Mouse (Mus musculus) kidney, adult 2 months (tissue): ENCODE measurements around the gene Tspan1. TPM values are rescaled to one million over a fixed set of nuclear protein-coding genes. Genes with fewer than 3 reads are reported as not detected.
A peak's percentile ranks its signal among the peaks of the same experiment; 100 is the strongest.

Experiments
- DNase-seq: peaks from one replicate; pipeline ENCODE4 v3.0.0; 2021
- H3K27ac ChIP-seq: fragments of 200-500 bp; 2 replicates; pipeline ENCODE4 v1.5.1; 2012; ENCODE audit warnings: low read depth, low read length, control low read depth, inconsistent platforms; ENCODE audit not compliant: insufficient read depth
- H3K27me3 ChIP-seq: fragments of 200-500 bp; replicated peaks from 2 replicates; pipeline ENCODE4 v1.6.1; 2012; ENCODE audit warnings: mild to moderate bottlenecking, moderate library complexity, low read length, inconsistent platforms; ENCODE audit not compliant: control insufficient read depth, insufficient read depth
- H3K36me3 ChIP-seq: fragments of 200-500 bp; 2 replicates; pipeline ENCODE4 v1.6.1; 2012; ENCODE audit warnings: mild to moderate bottlenecking, moderate library complexity, low read length, inconsistent platforms; ENCODE audit not compliant: control insufficient read depth, insufficient read depth
- H3K4me1 ChIP-seq: fragments of 200-500 bp; 2 replicates; pipeline ENCODE4 v1.6.1; 2011; ENCODE audit warnings: low read length; ENCODE audit not compliant: control insufficient read depth, insufficient read depth
- H3K4me3 ChIP-seq: fragments of 200-500 bp; 2 replicates; pipeline ENCODE4 v1.5.1; 2011; ENCODE audit warnings: mild to moderate bottlenecking, low read depth, low read length, control low read depth; ENCODE audit not compliant: insufficient read depth
- CTCF ChIP-seq: fragments of 200-500 bp; conservative IDR thresholded peaks from 2 replicates; pipeline ENCODE4 v1.5.1; 2011; ENCODE audit warnings: low read depth, mild to moderate bottlenecking, control low read depth, low read length, moderate library complexity, mixed read lengths; ENCODE audit not compliant: insufficient read depth, insufficient read length
- POLR2A ChIP-seq: fragments of 200-500 bp; IDR thresholded peaks from one replicate; pipeline ENCODE4 v1.6.1; 2011; ENCODE audit warnings: low read depth, low read length, control low read depth
- WGBS: fragments of 180-500 bp; shearing (Covaris S2); methylation state at CpG from one replicate; pipeline ENCODE4 v1.1.7; 2018; 5-methylcytosine and 5-hydroxymethylcytosine counted together
- polyA plus RNA-seq: library from polyadenylated mRNA; depleted of rRNA; stranded (reverse); fragments of >200 nt; gene quantifications from 2 replicates; pipeline ENCODE4 v1.2.3, GENCODE M21; 2012

The Tspan1 gene
- polyA plus RNA-seq, 1 experiment: 44.0 TPM

- Histone ChIP-seq H3K36me3 (no peaks in the 10 kb centered on the region), H3K27me3 (no peaks in the 10 kb centered on the region), H3K4me1 (0 out of 2 replicates have a peak, but pooled peaks cover 3% of the 10 kb centered on the region), H3K4me3 (no peak overlapping the region), H3K27ac (peak overlapping the region; percentile 81)
- WGBS: 82% methylated on average over 1 of the region's 1 CpGs
- no peak for TF ChIP-seq POLR2A
- no peak for TF ChIP-seq CTCF
- DNase-seq: no peak
Observed at GRCm38 (mm10) chr4:116141736-116142135, 25.7 kb downstream of the Tspan1 start.

- WGBS: 72% methylated on average over 7 of the region's 7 CpGs
- no peak overlapping the region for H3K4me3 ChIP-seq
- TF ChIP-seq CTCF (no peak), POLR2A (no peak)
- no peak for DNase-seq
- no peak overlapping the region for H3K27ac ChIP-seq
- H3K4me1 ChIP-seq: 0 out of 2 replicates have a peak, but pooled peaks cover 3% of the 10 kb centered on the region
- no peaks in the 10 kb centered on the region for H3K36me3 ChIP-seq
- H3K27me3 ChIP-seq: no peaks in the 10 kb centered on the region
Observed at GRCm38 (mm10) chr4:116140801-116141574, 26.4 kb downstream of the Tspan1 start.

- Histone ChIP-seq H3K4me1 (no peaks in the 10 kb centered on the region), H3K27ac (no peak overlapping the region), H3K27me3 (no peaks in the 10 kb centered on the region), H3K4me3 (no peak overlapping the region), H3K36me3 (no peaks in the 10 kb centered on the region)
- DNase-seq: no peak
- TF ChIP-seq POLR2A (no peak), CTCF (no peak)
- 60% methylated on average over 13 of the region's 13 CpGs for WGBS
Observed at GRCm38 (mm10) chr4:116137421-116137996, 29.9 kb downstream of the Tspan1 start.

GRCm38 (mm10) chr4:116134990-116135389 is 32.4 kb downstream of the Tspan1 start:
- Histone ChIP-seq H3K27ac (no peak overlapping the region), H3K36me3 (no peaks in the 10 kb centered on the region), H3K4me3 (no peak overlapping the region), H3K27me3 (no peaks in the 10 kb centered on the region), H3K4me1 (no peaks in the 10 kb centered on the region)
- WGBS: 23% methylated on average over 2 of the region's 2 CpGs
- TF ChIP-seq CTCF (0 out of 2 replicates have a peak, but pooled peaks have one; percentile 25), POLR2A (no peak)
- DNase-seq: peak; percentile 30

GRCm38 (mm10) chr4:116133126-116133525 is 34.3 kb downstream of the Tspan1 start:
- no peak for DNase-seq
- no peak overlapping the region for H3K27ac ChIP-seq
- H3K36me3 ChIP-seq: no peaks in the 10 kb centered on the region
- H3K4me1 ChIP-seq: no peaks in the 10 kb centered on the region
- no peak overlapping the region for H3K4me3 ChIP-seq
- no peaks in the 10 kb centered on the region for H3K27me3 ChIP-seq
- TF ChIP-seq CTCF: no peak
- no peak for TF ChIP-seq POLR2A
- 67% methylated on average over 4 of the region's 4 CpGs for WGBS

- Histone ChIP-seq H3K4me3 (no peak overlapping the region), H3K27ac (no peak overlapping the region), H3K27me3 (no peaks in the 10 kb centered on the region), H3K36me3 (no peaks in the 10 kb centered on the region), H3K4me1 (no peaks in the 10 kb centered on the region)
- DNase-seq: no peak
- TF ChIP-seq CTCF: no peak
- no peak for TF ChIP-seq POLR2A
- 86% methylated on average over 6 of the region's 6 CpGs for WGBS
Observed at GRCm38 (mm10) chr4:116127956-116128355, 39.4 kb downstream of the Tspan1 start.

- Histone ChIP-seq H3K36me3 (no peaks in the 10 kb centered on the region), H3K4me3 (no peak overlapping the region), H3K27ac (no peak overlapping the region), H3K4me1 (no peaks in the 10 kb centered on the region), H3K27me3 (no peaks in the 10 kb centered on the region)
- 96% methylated on average over 4 of the region's 4 CpGs for WGBS
- TF ChIP-seq CTCF: no peak
- TF ChIP-seq POLR2A: no peak
- no peak for DNase-seq
Observed at GRCm38 (mm10) chr4:116125803-116126386, 41.5 kb downstream of the Tspan1 start.
